Mouse (Mus musculus) common myeloid progenitor, adult 5-6 weeks (primary cell): ENCODE measurements around the gene Hist2h3b. TPM values are rescaled to one million over a fixed set of nuclear protein-coding genes. Genes with fewer than 3 reads are reported as not detected.
A peak's percentile ranks its signal among the peaks of the same experiment; 100 is the strongest.
"Not testable (repeated sequence)": the region's sequence is repeated elsewhere in the genome, so short reads cannot be mapped to it uniquely, and the experiment has no call there.

Experiments
- ATAC-seq: replicated peaks from 2 replicates; pipeline ENCODE4 v1.8.0; 2016; ENCODE audit warnings: low read depth, mild to moderate bottlenecking, moderate TSS enrichment, inconsistent platforms; ENCODE audit not compliant: poor library complexity, severe bottlenecking
- total RNA-seq: library from RNA; stranded (forward); fragments of 200-1000, 187-1606 nt; gene quantifications from 2 replicates; pipeline ENCODE4 v1.2.3, GENCODE M21; 2017

Hist2h3b gene
- total RNA-seq = 296 and 352 TPM in 2 replicates

- peak; percentile 31 for ATAC-seq
Observed at GRCm38 (mm10) chr3:96268051-96268775, at the start of gene Hist2h3b. Gene Hist2h3b, plus strand, starts transcription at chr3:96268654.

GRCm38 (mm10) chr3:96219191-96219641 lies 49.2 kb upstream of the Hist2h3b start:
- peak; percentile 13; the same call in 1 of the 2 replicates for ATAC-seq

DNA sequence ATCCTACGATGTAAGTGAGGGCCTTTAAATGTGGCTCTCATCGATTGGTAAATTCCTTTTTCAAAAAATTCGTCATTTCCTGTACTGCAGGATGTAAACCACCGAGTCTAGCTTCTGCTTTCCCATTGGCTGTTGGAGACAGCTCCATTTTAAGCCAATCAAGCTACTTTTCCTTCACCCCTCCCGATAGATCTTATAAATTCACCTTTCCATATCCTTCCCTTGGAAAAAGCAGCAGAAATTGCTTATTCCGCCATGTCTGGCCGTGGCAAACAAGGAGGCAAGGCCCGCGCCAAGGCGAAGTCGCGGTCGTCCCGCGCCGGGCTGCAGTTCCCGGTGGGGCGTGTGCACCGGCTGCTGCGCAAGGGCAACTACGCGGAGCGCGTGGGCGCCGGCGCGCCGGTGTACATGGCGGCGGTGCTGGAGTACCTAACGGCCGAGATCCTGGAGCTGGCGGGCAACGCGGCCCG lies 48.8 kb upstream of the Hist2h3b start, which contains the start of the genes Bola1 and Hist2h2ab:
TSS of gene Bola1 (minus strand) at position 49 of the 470 bp plus-strand sequence.
TSS of gene Hist2h2ab (plus strand) at position 205 of the 470 bp plus-strand sequence.
- peak; percentile 53 for ATAC-seq

DNA sequence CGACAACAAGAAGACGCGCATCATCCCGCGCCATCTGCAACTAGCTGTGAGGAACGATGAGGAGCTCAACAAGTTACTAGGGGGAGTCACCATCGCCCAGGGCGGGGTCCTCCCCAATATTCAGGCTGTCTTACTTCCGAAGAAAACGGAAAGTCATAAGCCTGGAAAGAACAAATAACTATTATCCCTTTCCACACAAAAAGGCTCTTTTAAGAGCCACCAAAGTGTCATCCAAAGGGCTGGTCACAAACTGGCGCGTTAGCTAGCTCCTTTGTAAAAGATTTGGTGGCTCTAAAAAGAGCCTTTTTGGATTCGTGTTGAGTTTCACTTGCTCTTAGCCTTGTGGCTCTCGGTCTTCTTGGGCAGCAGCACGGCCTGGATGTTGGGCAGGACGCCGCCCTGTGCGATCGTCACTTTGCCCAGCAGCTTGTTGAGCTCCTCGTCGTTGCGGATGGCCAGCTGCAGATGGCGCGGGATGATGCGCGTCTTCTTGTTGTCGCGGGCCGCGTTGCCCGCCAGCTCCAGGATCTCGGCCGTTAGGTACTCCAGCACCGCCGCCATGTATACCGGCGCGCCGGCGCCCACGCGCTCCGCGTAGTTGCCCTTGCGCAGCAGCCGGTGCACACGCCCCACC lies 48.2 kb upstream of the Hist2h3b start:
- not testable (repeated sequence) for ATAC-seq

DNA sequence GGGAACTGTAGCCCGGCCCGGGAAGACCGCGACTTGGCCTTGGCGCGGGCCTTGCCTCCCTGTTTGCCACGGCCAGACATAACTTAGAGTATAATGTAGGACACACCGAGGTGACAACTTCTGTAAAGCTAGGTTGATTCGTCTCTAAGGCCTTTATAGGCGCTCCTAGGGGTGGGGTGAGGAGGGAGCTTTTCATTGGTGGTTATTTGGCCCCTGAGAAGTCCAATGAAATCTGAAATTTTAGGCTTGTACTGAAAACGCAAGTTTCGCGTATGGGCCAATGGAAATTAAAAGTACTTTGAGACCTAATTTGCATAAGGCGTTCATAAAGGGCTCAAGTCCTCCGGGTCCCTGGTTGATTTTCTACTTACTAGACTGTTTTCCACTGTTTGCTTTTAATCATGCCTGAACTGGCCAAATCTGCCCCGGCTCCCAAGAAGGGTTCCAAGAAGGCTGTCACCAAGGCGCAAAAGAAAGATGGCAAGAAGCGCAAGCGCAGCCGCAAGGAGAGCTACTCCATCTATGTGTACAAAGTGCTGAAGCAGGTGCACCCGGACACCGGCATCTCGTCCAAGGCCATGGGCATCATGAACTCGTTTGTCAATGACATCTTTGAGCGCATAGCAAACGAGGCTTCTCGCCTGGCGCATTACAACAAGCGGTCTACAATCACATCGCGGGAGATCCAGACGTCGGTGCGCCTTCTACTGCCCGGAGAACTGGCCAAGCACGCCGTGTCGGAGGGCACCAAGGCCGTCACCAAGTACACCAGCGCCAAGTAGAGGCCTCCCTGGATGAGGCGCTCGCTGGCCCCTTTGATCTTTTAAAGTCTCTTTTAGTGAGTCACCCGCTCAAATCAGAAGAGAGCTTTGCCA lies 47.5 kb upstream of the Hist2h3b start, which contains the start of the genes Hist2h2ac and Hist2h2be:
TSS of gene Hist2h2ac (minus strand) at position 116 of the 875 bp plus-strand sequence.
TSS of gene Hist2h2be (plus strand) at position 355 of the 875 bp plus-strand sequence.
- peak; percentile 82 for ATAC-seq

GRCm38 (mm10) chr3:96221640-96222038 lies 46.8 kb upstream of the Hist2h3b start:
- ATAC-seq = no peak

DNA sequence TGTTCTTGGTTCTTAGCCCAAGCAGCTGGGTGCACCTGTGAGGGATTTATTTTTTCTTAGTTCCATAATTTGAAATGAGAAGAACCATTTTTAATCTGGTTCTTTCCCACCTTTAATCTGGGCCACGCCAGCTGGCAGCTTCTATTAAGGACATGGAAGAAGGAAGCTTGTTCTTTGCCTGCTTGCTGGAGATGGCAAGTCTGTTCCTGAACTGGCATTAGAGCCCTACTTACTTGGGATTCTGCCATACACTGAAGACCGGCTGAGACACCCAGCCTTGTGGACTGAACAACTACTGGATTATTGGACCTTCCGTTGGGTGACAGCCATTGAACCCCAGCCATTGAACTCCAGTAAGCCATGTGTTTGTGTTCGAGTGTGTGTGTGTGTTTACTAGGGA lies 45.7 kb upstream of the Hist2h3b start:
- ATAC-seq = no peak

- no peak for ATAC-seq
Observed at GRCm38 (mm10) chr3:96225421-96225820, 43.0 kb upstream of the Hist2h3b start.

GRCm38 (mm10) chr3:96226695-96227648 lies 41.5 kb upstream of the Hist2h3b start:
- ATAC-seq = peak; percentile 29; the same call in 1 of the 2 replicates

GRCm38 (mm10) chr3:96228828-96229227 lies 39.6 kb upstream of the Hist2h3b start:
- ATAC-seq = no peak

GRCm38 (mm10) chr3:96230404-96230803 lies 38.0 kb upstream of the Hist2h3b start:
- ATAC-seq = 0 out of 2 replicates have a peak, but pooled peaks have one; percentile 33

DNA sequence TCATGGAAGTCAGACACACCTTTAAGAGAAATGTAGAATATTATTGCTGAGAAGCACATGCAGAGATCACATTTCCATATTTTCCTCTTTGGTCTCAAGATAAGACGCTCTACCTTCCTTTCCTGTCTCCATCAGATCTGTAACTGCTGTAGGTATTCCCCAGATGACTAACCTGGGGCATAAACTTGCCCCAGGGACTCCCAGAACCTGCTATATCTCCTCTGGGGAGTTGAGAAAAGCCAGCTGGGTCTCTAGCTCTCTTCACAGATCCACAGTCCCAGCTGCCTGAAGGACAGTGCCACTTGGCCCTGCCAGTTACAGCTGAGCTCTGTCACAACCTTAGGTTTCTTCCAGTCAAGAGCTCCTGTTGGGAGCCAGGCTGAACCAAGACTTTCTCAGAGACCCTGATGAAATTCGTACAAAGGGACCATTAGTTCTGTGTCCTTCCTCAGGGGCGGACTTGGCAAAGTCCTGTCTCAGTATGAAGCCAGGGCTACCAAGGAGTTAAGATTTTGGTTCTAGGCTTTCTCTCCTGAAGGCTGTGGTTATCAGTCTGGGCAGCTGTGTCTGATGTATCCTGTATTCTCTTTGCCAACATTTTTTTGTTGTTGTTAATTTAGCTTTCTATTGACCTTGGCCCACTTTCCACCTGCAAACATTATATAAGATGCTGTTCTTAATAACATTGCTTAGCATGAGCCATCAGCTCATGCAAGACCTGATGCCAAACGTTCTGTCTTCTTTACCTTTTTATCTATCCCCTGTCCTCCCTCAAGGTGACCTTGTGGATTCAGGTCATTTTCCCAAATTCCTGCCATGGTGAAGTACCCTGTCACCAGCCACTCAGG lies 37.3 kb upstream of the Hist2h3b start:
- no peak for ATAC-seq

DNA sequence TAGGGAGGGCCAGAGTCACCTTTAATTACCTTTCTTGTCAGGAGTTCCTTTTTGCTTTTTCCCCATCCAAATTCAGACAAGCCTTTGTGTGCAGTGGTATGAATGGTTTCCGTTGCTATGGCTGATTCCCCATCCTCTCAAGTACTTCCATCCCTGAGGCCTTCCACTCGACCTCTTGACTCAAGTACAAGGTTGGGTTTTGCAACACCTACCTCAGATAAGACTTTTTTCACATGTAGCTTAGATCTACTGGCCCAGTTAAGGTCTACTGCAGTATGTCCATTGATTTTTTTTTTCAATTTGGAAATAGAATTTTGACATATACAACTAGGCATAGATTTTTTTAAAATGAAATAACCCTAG lies 36.7 kb upstream of the Hist2h3b start:
- no peak for ATAC-seq

DNA sequence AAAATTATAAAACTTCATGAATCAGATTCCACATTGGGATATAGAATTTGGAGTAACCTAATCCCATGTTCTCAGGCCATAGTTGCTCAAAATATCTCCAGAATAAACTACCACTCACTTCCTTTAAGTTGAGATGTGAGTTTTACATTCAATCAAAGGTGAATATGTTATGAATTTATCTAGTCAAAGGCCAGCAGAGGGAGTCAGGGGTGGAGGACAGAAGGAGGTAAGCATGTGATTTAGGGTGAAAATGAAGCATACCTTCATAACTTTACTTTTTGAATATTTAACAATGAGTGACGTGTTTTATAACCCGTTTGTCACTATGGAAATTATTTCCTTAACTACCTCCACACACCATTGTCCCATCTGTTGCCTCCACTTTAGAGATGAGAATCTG lies 33.5 kb upstream of the Hist2h3b start:
- ATAC-seq = no peak

- ATAC-seq = no peak
Observed at GRCm38 (mm10) chr3:96235836-96236235, 32.6 kb upstream of the Hist2h3b start.

GRCm38 (mm10) chr3:96236834-96237334 lies 31.6 kb upstream of the Hist2h3b start:
- no peak for ATAC-seq

GRCm38 (mm10) chr3:96237335-96237903 lies 31.0 kb upstream of the Hist2h3b start:
- no peak for ATAC-seq
